Mouse (Mus musculus): ENCODE data around the gene Cd4. TPM values are rescaled to one million over a fixed set of nuclear protein-coding genes. Genes with fewer than 3 reads are reported as not detected.

The Cd4 gene
- polyA plus RNA-seq, 1 experiment from 2014 or later, result not detected

DNA sequence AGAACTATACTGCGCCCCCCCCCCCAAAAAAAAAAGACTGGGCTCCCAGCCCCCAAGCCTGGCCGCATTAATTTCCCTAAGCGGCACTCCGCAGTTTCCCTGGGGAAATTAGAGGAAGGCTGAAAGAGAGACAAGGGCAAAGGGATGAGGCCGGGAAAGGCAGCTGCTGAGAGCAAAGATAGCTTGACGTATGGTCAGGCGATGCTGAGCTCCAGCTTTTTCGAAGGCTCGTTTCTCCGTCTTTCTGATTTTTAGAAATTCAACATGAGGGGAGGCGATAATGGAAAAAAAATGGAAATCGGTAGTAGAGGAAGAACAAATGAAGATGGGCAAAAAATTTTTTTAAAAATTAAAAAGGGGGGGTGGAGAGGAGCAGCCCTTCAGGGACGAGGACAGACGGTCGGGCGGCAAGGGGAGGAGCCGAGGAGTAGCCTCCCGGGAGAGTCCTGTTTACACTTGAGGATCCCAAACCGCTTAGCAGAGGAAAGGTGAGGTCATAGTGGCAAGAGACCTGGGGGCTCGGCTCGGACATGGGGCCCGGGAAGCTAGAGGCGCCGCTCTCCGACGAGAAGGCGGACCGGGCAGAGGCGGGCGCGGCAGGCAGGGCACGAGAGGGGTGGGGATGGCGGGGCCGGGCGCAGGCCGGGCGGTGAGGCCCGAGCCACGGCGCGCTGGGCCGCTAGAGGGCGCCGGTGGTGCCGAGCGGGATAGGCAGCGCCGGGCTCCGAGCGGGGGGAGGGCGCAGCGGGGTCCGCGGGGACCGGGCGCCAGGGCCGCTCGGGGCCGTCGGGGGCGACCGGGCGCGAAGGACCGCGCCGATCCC is 28.9 kb upstream of the Cd4 start:
- POLR2A ChIA-PET, result interaction anchor here (0.6 to 7.0 kb wide), 9 partner anchors 9 to 171 kb away, joined by 3 to 59 read pairs (median 5); partner anchors contain the start of gene Mlf2
- DNase-seq (ENCODE audit: low read depth, low spot score), result no peak
- in situ Hi-C loops (cut with MboI; ENCODE audit: low pct_unique_long_range_greater_than_20kb), result no loop called here

DNA sequence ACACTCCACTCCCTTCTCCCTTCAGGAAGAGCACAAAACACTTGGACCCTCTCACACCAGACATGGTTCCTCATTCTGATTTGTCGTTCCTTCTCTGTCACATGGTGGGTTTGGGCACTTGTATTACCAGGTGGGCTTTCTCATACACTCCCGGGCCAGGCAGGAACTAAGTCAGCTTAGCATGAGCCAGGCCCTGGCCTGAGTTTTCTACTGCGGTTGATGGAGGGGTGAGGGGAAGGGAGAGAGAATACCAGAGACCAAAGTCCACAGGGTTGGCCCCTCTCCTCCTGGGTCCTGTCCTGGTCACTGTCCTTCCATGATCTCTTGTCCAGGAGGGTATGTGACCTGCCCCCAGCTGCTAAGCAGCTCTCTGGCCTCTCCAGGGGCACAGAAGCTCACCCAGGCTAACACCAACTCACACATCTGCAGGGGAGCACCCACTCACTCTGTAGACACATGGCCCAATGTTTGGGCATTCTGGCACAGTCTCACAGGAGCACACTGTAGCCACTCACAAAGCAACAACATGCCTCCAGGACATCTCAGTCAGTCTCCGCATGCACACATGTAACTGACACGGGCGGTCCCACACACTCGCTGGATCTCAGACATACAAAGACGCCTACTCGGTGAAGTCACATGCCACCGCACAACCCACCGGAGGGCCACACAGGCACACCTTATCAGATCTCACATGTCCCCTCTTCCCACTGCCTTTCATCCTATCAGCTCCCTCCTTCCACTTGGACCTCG is 28.1 kb upstream of the Cd4 start:
- DNase-seq (ENCODE audit: low read depth, low spot score) (no peak), ATAC-seq (no peak)
- H3K27me3 ChIP-seq, result no peaks in the 10 kb centered on the region
- in situ Hi-C loops (cut with MboI; ENCODE audit: low pct_unique_long_range_greater_than_20kb), result no loop called here
- ChIA-PET POLR2A (interaction anchor here (0.7 to 7.0 kb wide), 6 partner anchors 10 to 172 kb away, joined by 3 to 59 read pairs (median 5); partner anchors contain the start of gene Mlf2), CTCF (interaction anchor here (1.2 to 5.9 kb wide), 4 partner anchors 8 to 22 kb away, joined by 3 to 34 read pairs (median 18); partner anchors contain the start of gene Mlf2)
- no peak for TF ChIP-seq CTCF (IDR thresholded peaks at IDR 0.05)

More for the DNA sequence above, 28.9 kb upstream of the Cd4 start:
- ATAC-seq, result peak; percentile 67
- TF ChIP-seq CTCF (IDR thresholded peaks at IDR 0.05), result no peak
- CTCF ChIA-PET, result interaction anchor here (1.2 to 5.9 kb wide), 4 partner anchors 8 to 21 kb away, joined by 3 to 34 read pairs (median 18); partner anchors contain the start of gene Mlf2
- H3K27me3 ChIP-seq, result no peaks in the 10 kb centered on the region

DNA sequence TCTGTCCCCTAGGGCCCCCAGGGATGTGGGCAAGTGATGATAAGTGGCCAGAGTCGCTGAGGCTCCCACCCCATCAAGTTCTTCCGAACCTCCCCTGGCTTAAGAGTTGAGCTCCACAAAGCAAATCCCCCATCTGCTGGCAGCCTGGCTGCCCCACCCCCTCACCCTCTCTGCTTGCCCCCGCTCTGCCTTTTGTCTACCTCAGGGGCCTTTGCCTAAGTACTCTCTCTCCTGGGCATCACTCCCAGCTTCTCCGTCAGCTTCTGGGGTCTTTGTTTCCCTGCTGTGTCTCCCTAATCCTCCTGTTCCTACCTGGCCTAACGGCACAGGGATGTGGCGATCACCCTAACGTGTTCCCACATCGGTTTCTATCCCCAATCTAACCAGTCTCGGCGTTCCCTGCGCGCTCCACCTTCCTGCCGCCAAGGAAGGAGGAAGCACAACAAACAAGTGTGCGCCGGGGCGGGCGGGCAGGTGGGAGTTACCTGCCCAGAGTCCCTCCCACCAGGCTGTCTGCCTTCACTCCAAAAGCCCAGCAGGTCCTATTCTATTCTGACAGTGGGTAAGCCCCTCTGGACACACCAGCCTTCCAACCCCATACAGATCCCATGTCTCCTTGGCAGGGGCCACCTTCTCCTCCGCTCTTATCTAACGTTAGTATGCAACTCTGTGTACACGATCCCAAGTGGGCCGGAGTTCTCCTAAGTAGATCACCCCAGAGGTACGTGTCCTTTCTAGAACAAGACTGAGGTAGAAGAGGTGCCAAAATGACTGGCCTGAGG is 27.3 kb upstream of the Cd4 start:
- in situ Hi-C loops (cut with MboI; ENCODE audit: low pct_unique_long_range_greater_than_20kb), result no loop called here
- no peak for DNase-seq (ENCODE audit: low read depth, low spot score)
- ChIA-PET CTCF (interaction anchor here (1.3 to 5.9 kb wide), 3 partner anchors 11 to 22 kb away, joined by 3 to 34 read pairs (median 34); partner anchors contain the start of gene Mlf2), POLR2A (interaction anchor here (2.1 to 7.0 kb wide), 2 partner anchors 10 to 16 kb away, joined by 14 to 59 read pairs; partner anchors contain the start of gene Mlf2)
- TF ChIP-seq CTCF (IDR thresholded peaks at IDR 0.05), result no peak
- no peaks in the 10 kb centered on the region for H3K27me3 ChIP-seq
- no peak for ATAC-seq

DNA sequence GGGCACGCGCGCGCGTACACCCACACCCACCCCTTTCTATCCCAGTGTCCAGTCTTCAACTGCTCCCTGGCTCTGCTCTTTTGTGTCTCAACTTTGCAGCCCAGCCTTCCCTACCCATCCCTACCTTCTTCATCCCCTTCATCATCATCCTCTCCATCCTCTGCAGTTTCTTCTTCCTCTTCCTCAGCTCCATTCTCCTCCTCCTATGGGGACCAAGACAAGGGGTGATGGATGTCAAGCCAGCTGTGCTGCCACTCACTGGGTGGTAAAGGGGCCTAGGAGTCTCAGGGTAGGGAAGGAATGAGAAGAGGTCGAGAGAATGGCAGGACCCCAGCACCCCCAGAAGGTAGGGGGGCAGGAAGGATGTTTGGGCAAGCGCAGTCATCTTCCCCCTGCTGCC is 26.5 kb upstream of the Cd4 start:
- ATAC-seq (no peak), DNase-seq (ENCODE audit: low read depth, low spot score) (no peak)
- no peaks in the 10 kb centered on the region for H3K27me3 ChIP-seq
- in situ Hi-C loops (cut with MboI; ENCODE audit: low pct_unique_long_range_greater_than_20kb), result no loop called here
- TF ChIP-seq CTCF (IDR thresholded peaks at IDR 0.05), result no peak
- POLR2A ChIA-PET, result interaction anchor here (7.0 kb wide), 1 partner anchor 16 kb away, joined by 59 read pairs; the partner anchor contains the start of gene Mlf2
- CTCF ChIA-PET, result interaction anchor here (1.5 to 5.9 kb wide), 3 partner anchors 10 to 16 kb away, joined by 4 to 34 read pairs (median 34); partner anchors contain the start of gene Mlf2

DNA sequence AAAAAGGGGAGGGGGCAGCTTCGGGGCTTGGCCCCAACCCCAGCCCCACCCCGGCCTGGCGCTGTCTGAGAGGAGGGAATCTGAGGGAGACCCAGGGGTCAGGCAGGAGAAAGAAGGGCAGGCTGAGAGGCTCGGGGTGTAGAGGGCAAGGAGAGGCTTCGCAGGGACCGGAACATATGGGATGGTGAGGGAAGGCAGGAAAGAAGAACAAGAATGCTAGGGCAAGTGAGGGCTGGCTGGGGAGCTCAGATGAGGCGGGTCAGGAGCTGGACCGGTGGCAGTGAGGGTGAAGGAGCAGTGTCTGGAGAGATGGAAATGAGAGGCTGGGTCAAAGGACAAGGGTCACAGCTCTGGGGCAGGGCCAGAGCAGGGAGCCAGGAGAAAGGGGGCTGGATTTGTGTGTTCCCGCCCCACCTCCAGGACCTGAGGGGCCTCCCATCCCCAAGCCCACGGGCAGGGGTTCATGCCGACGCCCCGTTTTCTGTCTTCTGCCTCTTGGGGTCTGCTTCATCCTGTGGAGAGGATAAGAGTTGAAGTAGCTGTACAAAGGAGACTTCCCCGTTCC is 25.8 kb upstream of the Cd4 start:
- ATAC-seq, result no peak
- in situ Hi-C loops (cut with MboI; ENCODE audit: low pct_unique_long_range_greater_than_20kb), result no loop called here
- CTCF ChIA-PET, result interaction anchor here (1.5 to 5.9 kb wide), 3 partner anchors 10 to 17 kb away, joined by 4 to 34 read pairs (median 34); partner anchors contain the start of gene Mlf2

DNA sequence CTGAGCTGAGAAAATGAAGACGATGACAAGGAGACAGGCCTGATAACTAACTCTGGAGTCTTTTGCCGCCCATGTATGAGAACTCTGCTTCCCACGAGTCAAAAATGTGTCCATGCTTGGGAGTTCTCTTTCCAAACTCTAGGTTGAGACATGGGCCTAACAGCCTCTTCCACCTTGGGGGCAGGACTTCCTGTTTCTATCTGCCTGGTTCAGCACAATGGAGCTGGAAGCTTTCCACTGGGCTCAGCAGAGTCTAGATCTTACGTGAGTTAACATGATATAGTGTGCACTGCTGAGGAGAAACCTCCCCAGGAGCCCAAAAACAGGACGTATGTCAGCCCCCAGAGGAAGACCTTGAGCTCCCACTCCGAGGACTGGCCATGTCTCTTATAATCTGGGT is 25.2 kb upstream of the Cd4 start:
- in situ Hi-C loops (cut with MboI; ENCODE audit: low pct_unique_long_range_greater_than_20kb), result no loop called here
- CTCF ChIA-PET, result interaction anchor here (1.5 kb wide), 1 partner anchor 13 kb away, joined by 4 read pairs; no protein-coding TSS in a partner anchor
- POLR2A ChIA-PET, result interaction anchor here (1.3 to 7.0 kb wide), 2 partner anchors 10 to 18 kb away, joined by 3 to 59 read pairs; partner anchors contain the start of gene Mlf2
- TF ChIP-seq CTCF (IDR thresholded peaks at IDR 0.05), result no peak
- no peak for ATAC-seq
- no peak for DNase-seq (ENCODE audit: low read depth, low spot score)
- H3K27me3 ChIP-seq, result no peaks in the 10 kb centered on the region

More for the DNA sequence above, 25.8 kb upstream of the Cd4 start:
- no peak for DNase-seq (ENCODE audit: low read depth, low spot score)
- no peak for TF ChIP-seq CTCF (IDR thresholded peaks at IDR 0.05)
- no peaks in the 10 kb centered on the region for H3K27me3 ChIP-seq
- POLR2A ChIA-PET, result interaction anchor here (7.0 kb wide), 1 partner anchor 17 kb away, joined by 59 read pairs; the partner anchor contains the start of gene Mlf2

DNA sequence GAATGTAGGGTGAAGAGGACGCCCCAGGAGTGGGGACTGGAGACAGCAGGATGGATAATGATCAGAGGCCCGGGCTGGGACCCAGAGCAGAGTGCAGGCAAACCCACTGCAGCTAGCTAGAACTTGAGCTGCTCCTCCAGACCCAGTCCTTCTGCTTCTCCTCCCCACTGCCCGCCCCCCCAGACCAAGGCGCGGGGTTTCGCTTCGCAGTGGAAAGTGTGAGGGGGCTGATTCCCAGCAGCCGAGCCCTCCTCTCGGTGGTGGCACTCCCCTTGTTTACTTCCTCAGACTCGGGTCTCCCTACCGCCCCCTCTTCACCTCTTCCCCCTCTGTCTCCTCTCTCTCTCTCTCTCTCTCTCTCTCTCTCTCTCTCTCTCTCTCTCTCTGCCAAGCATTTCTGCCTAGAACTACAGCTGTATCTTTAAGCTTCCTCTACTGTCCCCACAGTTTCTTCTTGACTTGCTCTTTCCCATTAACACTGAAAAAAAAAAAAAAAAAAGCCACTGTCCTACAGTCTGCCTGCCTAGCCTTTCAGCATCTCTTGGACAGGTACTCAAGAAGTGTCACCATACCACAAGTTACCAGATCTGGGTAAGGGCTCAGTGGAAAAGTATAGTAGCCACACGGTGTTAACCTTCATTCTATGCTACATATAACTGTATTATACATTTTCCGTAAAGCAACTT is 23.7 kb upstream of the Cd4 start, which contains the start of gene Lag3:
TSS of gene Lag3 (minus strand) at position 173 of the 686 bp plus-strand sequence.
- in situ Hi-C loops (cut with MboI; ENCODE audit: low pct_unique_long_range_greater_than_20kb), result no loop called here
- POLR2A ChIA-PET, result interaction anchor here (0.5 to 1.3 kb wide), 3 partner anchors 8 to 55 kb away, joined by 3 to 6 read pairs (median 3); no protein-coding TSS in a partner anchor
- ATAC-seq, result no peak

DNA sequence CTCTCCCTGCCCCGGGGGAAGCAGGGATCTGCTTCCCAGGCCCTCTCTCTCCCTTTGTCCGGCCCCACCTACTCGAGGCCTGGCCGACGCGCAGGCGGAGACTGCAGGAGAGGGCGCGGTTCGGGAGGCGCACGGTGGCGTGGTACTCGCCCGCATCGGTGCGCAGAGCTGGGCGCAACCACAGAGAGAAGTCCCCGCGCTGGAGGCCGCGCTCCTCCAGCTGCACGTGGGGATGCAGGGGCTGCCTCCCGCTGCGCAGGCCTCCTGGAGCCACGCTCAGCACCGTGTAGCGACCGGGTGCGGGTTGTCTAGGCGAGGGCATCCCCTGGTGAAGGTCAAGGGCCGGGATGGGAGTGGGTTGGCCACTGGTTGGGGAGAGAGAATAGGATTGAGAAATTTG is 22.0 kb upstream of the Cd4 start:
- TF ChIP-seq CTCF (IDR thresholded peaks at IDR 0.05), result no peak
- ChIA-PET POLR2A (interaction anchor here (0.7 kb wide), 1 partner anchor 21 kb away, joined by 3 read pairs; the partner anchor contains the start of gene Mlf2), CTCF (interaction anchor here (1.4 kb wide), 1 partner anchor 21 kb away, joined by 7 read pairs; the partner anchor contains the start of gene Mlf2)
- DNase-seq (ENCODE audit: low read depth, low spot score) (no peak), ATAC-seq (no peak)
- in situ Hi-C loops (cut with MboI; ENCODE audit: low pct_unique_long_range_greater_than_20kb), result no loop called here
- no peaks in the 10 kb centered on the region for H3K27me3 ChIP-seq

More for the DNA sequence above, 23.7 kb upstream of the Cd4 start, which contains the start of gene Lag3:
- CTCF ChIA-PET, result interaction anchor here (0.6 to 1.4 kb wide), 2 partner anchors 19 to 89 kb away, joined by 3 to 7 read pairs; partner anchors contain the start of gene Mlf2
- H3K27me3 ChIP-seq, result no peaks in the 10 kb centered on the region
- TF ChIP-seq CTCF (IDR thresholded peaks at IDR 0.05), result no peak
- no peak for DNase-seq (ENCODE audit: low read depth, low spot score)

All from Patski (cell line).